Mouse (Mus musculus): ENCODE measurements around the gene Glud1.

DNA sequence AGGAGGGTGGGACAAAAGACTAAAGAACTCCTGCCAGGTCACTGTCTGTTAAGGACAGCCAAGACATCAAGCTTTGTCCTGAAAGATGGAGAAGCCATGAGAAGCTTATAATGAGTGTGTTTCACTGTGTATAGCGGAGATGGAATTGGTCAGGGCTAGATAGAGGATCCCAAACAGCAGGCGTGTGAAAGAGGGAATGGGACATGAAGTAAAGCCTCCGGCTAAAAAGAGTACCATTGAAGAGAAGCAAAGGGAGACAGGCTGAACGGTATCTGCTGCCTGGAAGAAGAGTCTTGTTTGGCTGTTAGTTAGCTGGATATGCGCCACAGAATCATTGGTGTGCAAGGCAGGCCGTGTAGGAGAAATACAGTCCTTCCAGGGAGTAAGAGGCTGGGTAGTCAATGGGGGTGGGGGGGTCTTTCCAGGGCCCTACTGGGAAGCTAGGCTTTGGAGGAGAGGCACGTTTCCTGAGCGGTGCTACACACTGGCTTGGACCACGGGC lies 20.2 kb downstream of the Glud1 start:
- no peak for TF ChIP-seq CTCF (IDR thresholded peaks at IDR 0.05; ENCODE audit: low read depth, low read length)
- no peak for TF ChIP-seq TAL1 (conservative IDR thresholded peaks at IDR 0.05; ENCODE audit: low read depth, low read length)
- no peak for TF ChIP-seq POLR2AphosphoS5 (IDR thresholded peaks at IDR 0.05; ENCODE audit: insufficient replicate concordance, low read depth, low read length)
- no peak for TF ChIP-seq GATA2 (IDR thresholded peaks at IDR 0.05; ENCODE audit: borderline replicate concordance, low read depth, low read length)
- TF ChIP-seq GATA1 (IDR thresholded peaks at IDR 0.05; ENCODE audit: borderline replicate concordance, low read length): no peak

Data from G1E (cell line).